Mouse (Mus musculus) MEL-GATA-1-ER (cell line): Measurements from ENCODE around the gene Pbx3.

ENCODE experiments used
- DNase-seq: peaks from one replicate; pipeline ENCODE4 v3.0.0-alpha.2; 2012; ENCODE audit warnings: low read depth; ENCODE audit errors: extremely low read depth

Pbx3 gene

GRCm38 (mm10) chr2:34298202-34298601 lies 74.7 kb downstream of the Pbx3 start:
- no peak for DNase-seq

GRCm38 (mm10) chr2:34289726-34290125 lies 83.2 kb downstream of the Pbx3 start:
- DNase-seq = no peak

- no peak for DNase-seq
These were observed 88.7 kb downstream of the Pbx3 start for GRCm38 (mm10) chr2:34284239-34284638.

GRCm38 (mm10) chr2:34280996-34281395 lies 91.9 kb downstream of the Pbx3 start:
- DNase-seq = no peak

DNA sequence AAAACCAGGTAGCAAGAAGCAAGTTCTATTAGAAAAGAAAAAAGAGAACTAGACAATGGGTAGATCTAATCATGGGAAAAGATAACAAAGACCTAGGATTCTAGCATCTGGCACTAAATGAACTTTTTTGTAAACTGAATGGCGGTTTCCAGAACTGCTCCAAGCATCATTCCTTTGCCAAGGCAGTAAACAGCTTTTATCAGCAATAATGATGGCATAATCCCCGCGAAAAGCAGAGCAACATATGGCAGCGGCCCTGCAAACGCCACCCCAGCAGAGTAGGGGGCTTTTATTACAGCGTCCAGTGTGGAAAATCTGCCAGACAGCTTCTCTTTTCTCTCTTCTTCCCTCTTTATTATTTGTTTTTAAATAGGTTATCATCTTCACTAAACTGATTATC lies 93.2 kb downstream of the Pbx3 start:
- no peak for DNase-seq

- no peak for DNase-seq
These were observed 97.2 kb downstream of the Pbx3 start for GRCm38 (mm10) chr2:34275630-34276193.

DNA sequence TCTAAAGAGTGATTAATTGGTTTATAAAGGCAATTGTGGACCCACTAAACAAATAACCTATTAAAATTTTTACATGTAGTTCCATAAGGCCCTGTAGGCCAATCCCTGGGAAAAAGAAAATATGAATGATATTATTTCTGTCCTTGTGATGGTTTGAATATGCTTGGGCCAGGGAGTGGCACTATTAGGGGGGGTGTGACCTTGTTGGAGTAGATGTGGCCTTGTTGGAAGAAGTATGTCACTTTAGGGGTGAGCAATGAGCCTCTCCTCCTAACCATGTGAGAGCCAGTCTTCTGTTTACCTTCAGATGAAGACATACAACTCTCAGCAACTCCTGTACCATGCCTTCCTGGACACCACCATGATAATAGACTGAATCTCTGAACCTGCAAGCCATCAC lies 110.9 kb downstream of the Pbx3 start:
- DNase-seq = no peak

DNA sequence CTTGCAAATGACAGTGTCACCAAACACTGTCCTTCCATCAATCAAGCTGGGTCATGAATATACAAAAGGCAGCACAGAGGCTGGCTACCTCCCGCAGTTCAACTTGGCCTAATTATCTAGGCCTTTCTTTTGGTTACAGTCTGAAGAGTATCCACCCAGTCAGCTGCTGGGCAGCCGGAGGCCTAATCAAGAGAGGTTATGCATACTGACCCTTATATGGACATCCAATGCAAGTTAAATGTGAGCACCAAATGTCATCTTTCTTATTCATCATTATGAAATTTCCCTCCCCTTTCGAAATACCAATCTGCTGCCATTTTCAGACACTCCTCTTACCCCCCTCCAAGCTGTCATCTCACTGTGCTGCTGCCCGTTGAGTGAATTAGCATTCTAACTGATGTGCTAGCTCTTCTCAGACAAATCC lies 112.3 kb downstream of the Pbx3 start:
- no peak for DNase-seq

DNA sequence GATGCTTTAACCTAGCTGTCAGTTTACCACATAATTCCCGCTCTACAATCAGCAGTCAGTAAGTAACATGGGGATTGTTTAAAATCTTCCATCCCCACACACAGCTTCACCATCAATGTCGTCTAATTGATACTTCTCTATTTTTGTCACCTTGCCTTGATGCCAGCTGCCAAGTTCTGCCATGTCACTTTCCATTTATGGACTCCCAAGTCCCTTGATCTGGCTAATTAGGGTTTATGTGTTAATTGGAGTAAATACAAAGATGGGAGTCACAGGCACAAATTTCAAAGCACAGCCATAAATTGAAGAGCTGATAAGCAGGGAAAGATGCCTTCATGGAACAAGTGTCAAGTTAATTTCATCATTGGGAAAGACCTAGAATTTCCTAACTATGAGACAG lies 114.7 kb downstream of the Pbx3 start:
- no peak for DNase-seq

- DNase-seq = no peak
These were observed 115.3 kb downstream of the Pbx3 start for GRCm38 (mm10) chr2:34257611-34258010.

DNA sequence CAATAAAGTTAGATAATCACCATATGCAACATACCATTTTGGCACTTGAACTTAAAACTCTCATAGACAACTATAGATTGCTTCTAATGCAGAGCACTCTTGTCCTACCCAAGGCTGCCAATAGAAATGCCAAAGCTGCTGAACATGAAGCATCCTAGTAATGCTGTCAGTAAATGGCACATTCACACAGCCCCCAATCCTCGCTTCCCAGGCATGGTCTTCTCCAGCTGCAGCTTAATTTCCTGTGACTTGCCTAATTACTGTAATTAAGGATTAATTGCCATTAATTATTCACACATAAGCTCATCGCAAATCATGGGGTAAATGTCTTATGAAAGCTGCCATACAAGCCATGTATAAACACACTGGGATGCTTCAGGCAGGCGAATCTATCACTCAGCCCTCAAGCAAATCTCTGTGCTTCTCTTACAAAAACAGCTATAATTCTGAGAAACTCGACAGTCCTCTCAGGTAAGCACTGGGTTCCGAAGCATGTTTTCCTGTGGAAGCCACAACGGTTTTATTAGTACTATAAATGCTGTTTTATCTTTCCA lies 116.9 kb downstream of the Pbx3 start:
- DNase-seq = no peak

DNA sequence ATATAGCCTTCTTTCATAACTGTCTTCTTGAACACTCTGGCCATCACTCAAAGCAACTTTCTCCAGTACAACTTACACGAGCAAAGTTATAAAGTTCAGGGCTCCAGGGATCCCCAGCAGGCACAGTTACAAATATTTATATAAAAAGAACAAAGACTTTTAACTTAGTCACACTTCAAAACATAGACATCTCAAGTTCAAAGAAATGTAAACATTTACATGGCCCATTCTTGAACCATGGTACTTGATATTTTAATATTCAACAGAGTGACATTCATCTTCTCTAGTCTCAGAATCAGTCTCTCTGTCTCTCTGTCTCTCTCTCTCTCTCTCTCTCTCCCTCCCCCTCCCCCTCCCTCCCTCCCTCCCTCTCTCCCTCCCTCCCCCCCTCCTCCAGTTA lies 119.3 kb downstream of the Pbx3 start:
- no peak for DNase-seq

DNA sequence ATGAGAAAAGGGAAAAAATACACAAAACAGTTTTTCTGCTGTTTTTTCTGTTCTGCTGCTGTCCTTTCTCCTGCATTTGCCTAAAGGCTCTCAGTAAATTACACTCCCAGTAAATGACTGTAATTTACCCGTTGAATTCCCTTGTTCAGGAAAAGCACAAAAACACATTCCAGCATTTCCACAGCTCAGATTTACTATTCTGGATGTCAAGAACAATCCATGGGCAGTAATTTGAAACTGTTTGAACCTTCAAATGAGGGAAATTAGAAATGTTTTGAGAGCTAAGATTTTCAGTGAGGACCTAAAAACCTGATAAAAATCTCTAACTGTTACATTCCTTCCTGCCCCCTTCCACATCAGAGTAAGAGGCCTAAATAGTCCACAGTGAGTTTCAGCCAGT lies 119.8 kb downstream of the Pbx3 start:
- DNase-seq = no peak

GRCm38 (mm10) chr2:34252286-34252685 lies 120.7 kb downstream of the Pbx3 start:
- no peak for DNase-seq

- DNase-seq = no peak
These were observed 122.8 kb downstream of the Pbx3 start for GRCm38 (mm10) chr2:34249961-34250658.

GRCm38 (mm10) chr2:34249141-34249960 lies 123.6 kb downstream of the Pbx3 start:
- DNase-seq = no peak

DNA sequence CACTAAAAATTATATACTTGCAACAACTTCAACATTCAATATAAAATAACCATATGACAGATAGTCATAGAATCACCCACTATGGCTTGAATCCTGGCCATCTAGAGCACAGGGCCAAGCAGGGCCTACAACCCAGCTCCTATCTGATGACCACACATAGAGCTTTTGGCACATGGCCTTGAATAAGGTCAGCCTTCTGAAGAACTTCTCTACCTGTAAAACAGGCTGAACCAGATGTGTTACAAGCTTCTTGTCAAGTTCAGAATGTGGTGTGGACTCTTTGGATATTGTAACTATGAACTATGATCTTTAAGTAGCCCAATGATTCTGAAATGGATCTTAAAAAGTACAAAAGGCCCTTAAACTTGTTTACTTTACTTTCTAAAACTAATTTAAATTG lies 132.1 kb downstream of the Pbx3 start:
- no peak for DNase-seq

- DNase-seq = no peak
These were observed 133.6 kb downstream of the Pbx3 start for GRCm38 (mm10) chr2:34239315-34239858.

GRCm38 (mm10) chr2:34235467-34236075 lies 137.4 kb downstream of the Pbx3 start:
- DNase-seq = no peak

GRCm38 (mm10) chr2:34234274-34234673 lies 138.7 kb downstream of the Pbx3 start:
- DNase-seq = no peak

DNA sequence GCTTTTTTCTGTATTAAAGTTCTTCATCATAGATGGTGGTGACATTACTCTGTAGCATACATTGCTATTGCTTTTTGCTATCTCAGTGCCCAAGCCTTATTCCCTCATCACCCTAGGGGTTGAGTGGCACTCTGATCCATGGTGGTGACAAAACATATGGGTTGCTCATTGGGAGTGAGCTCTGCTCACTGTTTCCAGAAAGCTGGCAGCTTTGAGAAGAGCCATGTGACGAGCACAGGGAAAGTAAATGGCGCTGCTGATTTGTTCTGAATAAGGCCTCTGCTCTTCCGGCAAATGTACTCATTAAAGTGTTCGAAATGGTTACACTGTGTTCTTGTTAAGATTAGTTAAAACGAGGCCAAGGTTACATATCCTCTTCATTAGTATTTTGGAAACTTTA lies 139.7 kb downstream of the Pbx3 start:
- DNase-seq = no peak
